Comparison of ENCODE assay signal across 18 mouse cellular contexts in genomic region chr19:53792976-53793897, GRCm38 (mm10).
DNase-seq lines count a peak whose midpoint lies in the region; ATAC-seq lines count a peak whose summit lies in the region.
"Had no signal": no experiment of that assay in that cellular context is flagged by ENCODE, and none has a peak within 500 bp of the region (broad histone marks: within the 10 kb centered on the region; RNA-seq: fewer than 3 reads in every experiment).

No protein-coding gene starts in this region.

- peak overlapping the region; percentile 77 for H3K9ac ChIP-seq in heart, embryonic 13.5 days
- H3K9ac ChIP-seq: forebrain, embryonic 15.5 days; midbrain, embryonic 15.5 days; neural tube, embryonic 15.5 days; stomach, embryonic 15.5 days had no signal

- peaks cover 91% of the 10 kb centered on the region for H3K4me1 ChIP-seq in heart, embryonic 10.5 days
- peaks cover 95% of the 10 kb centered on the region for H3K4me1 ChIP-seq in heart, embryonic 13.5 days
- H3K4me1 ChIP-seq: midbrain, embryonic 15.5 days; neural tube, embryonic 15.5 days had no signal

- H3K27me3 ChIP-seq in heart, embryonic 10.5 days (ENCODE audit: insufficient read depth, poor library complexity, severe bottlenecking): no peaks in the 10 kb centered on the region
- H3K27me3 ChIP-seq in heart, embryonic 13.5 days (replicated peaks): 0 out of 2 replicates have a peak, but pooled peaks cover 7% of the 10 kb centered on the region
- H3K27me3 ChIP-seq: CH12.LX; forebrain, embryonic 15.5 days; midbrain, embryonic 15.5 days; neural tube, embryonic 15.5 days; stomach, embryonic 15.5 days had no signal

- intact Hi-C loops in heart, postnatal 14 days (cut with DNase I): no loop called here

- H3K9me3 ChIP-seq in heart, embryonic 10.5 days: no peaks in the 10 kb centered on the region
- H3K9me3 ChIP-seq in heart, embryonic 13.5 days: no peaks in the 10 kb centered on the region
- H3K9me3 ChIP-seq: forebrain, embryonic 15.5 days; midbrain, embryonic 15.5 days; neural tube, embryonic 15.5 days; stomach, embryonic 15.5 days had no signal

- peak overlapping the region; percentile 25 for H3K4me3 ChIP-seq in heart, embryonic 10.5 days
- H3K4me3 ChIP-seq in heart, embryonic 13.5 days: peak overlapping the region; percentile 50
- H3K4me3 ChIP-seq: forebrain, embryonic 15.5 days; midbrain, embryonic 15.5 days; neural tube, embryonic 15.5 days; stomach, embryonic 15.5 days had no signal

- peak overlapping the region; percentile 60 for H3K4me2 ChIP-seq in heart, embryonic 13.5 days
- H3K4me2 ChIP-seq: forebrain, embryonic 15.5 days; midbrain, embryonic 15.5 days; neural tube, embryonic 15.5 days had no signal

- peak; percentile 61; the same call in 1 of the 2 replicates for ATAC-seq in heart, embryonic 13.5 days (ENCODE audit: extremely low read depth, insufficient number of reproducible peaks, low FRiP score, low TSS enrichment)
- ATAC-seq: forebrain, embryonic 15.5 days; intestine, embryonic 16.5 days; midbrain, embryonic 15.5 days had no signal

- 65% methylated on average over 37 of the region's 37 CpGs for WGBS in heart, embryonic 10.5 days
- WGBS in heart, embryonic 13.5 days: 53% methylated on average over 37 of the region's 37 CpGs

- H3K36me3 ChIP-seq in heart, embryonic 10.5 days: no peaks in the 10 kb centered on the region
- H3K36me3 ChIP-seq in heart, embryonic 13.5 days: no peaks in the 10 kb centered on the region
- H3K36me3 ChIP-seq: forebrain, embryonic 15.5 days; midbrain, embryonic 15.5 days; neural tube, embryonic 15.5 days; stomach, embryonic 15.5 days had no signal

- DNase-seq in heart, embryonic 10.5 days (ENCODE audit: low spot score): no peak
- DNase-seq in heart, postnatal 14 days: no peak
- peak; percentile 74 for DNase-seq in MN1 (ENCODE audit: low spot score)
- DNase-seq in kidney, postnatal 14 days: peak; percentile 34
- no peak for DNase-seq in adrenal gland, postnatal 36 days
- no peak for DNase-seq in left cerebral cortex, adult 18-20 months (ENCODE audit: low spot score in 2 of 2)
- DNase-seq: cerebellum, adult 9-11 months; layer of hippocampus, postnatal 36 days; right cerebral cortex, postnatal 4 days; thymus, postnatal 36 days had no signal

- peak overlapping the region; percentile 76 for H3K27ac ChIP-seq in heart, embryonic 10.5 days
- H3K27ac ChIP-seq in heart, embryonic 13.5 days (replicated peaks): peak overlapping the region; percentile 94
- H3K27ac ChIP-seq: forebrain, embryonic 15.5 days; macrophage; midbrain, embryonic 15.5 days; neural tube, embryonic 15.5 days; stomach, embryonic 15.5 days had no signal

Comparison
In these comparisons a context has a peak if more than half of its experiments do, and no peak if none do; other contexts are left out.
1. DNase-seq: peak in MN1 (single experiment) and kidney, postnatal 14 days (single experiment); none in heart, embryonic 10.5 days (single experiment), heart, postnatal 14 days (0 of 2), adrenal gland, postnatal 36 days (0 of 2) and left cerebral cortex, adult 18-20 months (0 of 2).